In genomic region chr2:127006634-127007370, GRCm38 (mm10) we compare ENCODE assay signal across 7 mouse cellular contexts. TPM values are rescaled to one million over a fixed set of nuclear protein-coding genes. Genes with fewer than 3 reads are reported as not detected.
DNase-seq lines count a peak whose midpoint lies in the region; ATAC-seq and TF ChIP-seq lines count a peak whose summit lies in the region.

No protein-coding gene starts in this region.

- H3K27ac ChIP-seq in heart, embryonic 13.5 days (replicated peaks), result no peak overlapping the region
- no peak overlapping the region for H3K27ac ChIP-seq in kidney, postnatal 0 days
- H3K27ac ChIP-seq in lung, embryonic 15.5 days, result no peak overlapping the region

- H3K9ac ChIP-seq in heart, embryonic 13.5 days, result peak overlapping the region; percentile 30; the same call in 1 of the 2 replicates
- no peak overlapping the region for H3K9ac ChIP-seq in kidney, postnatal 0 days (ENCODE audit: low read depth, low read length)
- 0 out of 2 replicates have a peak overlapping the region, but pooled peaks have one; percentile 18 for H3K9ac ChIP-seq in lung, embryonic 15.5 days

- peak overlapping the region; percentile 38 for H3K4me3 ChIP-seq in heart, embryonic 13.5 days
- H3K4me3 ChIP-seq in kidney, postnatal 0 days (replicated peaks; ENCODE audit: low read depth, low read length), result 0 out of 2 replicates have a peak overlapping the region, but pooled peaks have one; percentile 5
- H3K4me3 ChIP-seq in lung, embryonic 15.5 days, result peak overlapping the region; percentile 28

- H3K4me2 ChIP-seq in heart, embryonic 13.5 days, result peak overlapping the region; percentile 51
- H3K4me2 ChIP-seq in kidney, postnatal 0 days (ENCODE audit: low read length), result peak overlapping the region; percentile 32
- peak overlapping the region; percentile 40 for H3K4me2 ChIP-seq in lung, embryonic 15.5 days

- ATAC-seq in heart, embryonic 13.5 days (ENCODE audit: extremely low read depth, insufficient number of reproducible peaks, low FRiP score, low TSS enrichment), result no peak
- no peak for ATAC-seq in kidney, postnatal 0 days (replicated peaks; ENCODE audit: low FRiP score, low read depth)
- ATAC-seq in lung, embryonic 15.5 days (ENCODE audit: borderline replicate concordance, extremely low read depth, low FRiP score, low TSS enrichment), result no peak

- H3K27me3 ChIP-seq in heart, embryonic 13.5 days (replicated peaks), result no peaks in the 10 kb centered on the region; the same call in 1 of the 2 replicates
- no peaks in the 10 kb centered on the region for H3K27me3 ChIP-seq in kidney, postnatal 0 days (ENCODE audit: insufficient read depth, low read length)
- no peaks in the 10 kb centered on the region for H3K27me3 ChIP-seq in lung, embryonic 15.5 days

- TF ChIP-seq CTCF in kidney, postnatal 0 days (IDR thresholded peaks at IDR 0.05; ENCODE audit: low read depth), result peak; percentile 77

- H3K4me1 ChIP-seq in heart, embryonic 13.5 days, result peaks cover 21% of the 10 kb centered on the region
- no peaks in the 10 kb centered on the region for H3K4me1 ChIP-seq in kidney, postnatal 0 days (replicated peaks; ENCODE audit: insufficient read depth, low read length)
- H3K4me1 ChIP-seq in lung, embryonic 15.5 days, result peaks cover 15% of the 10 kb centered on the region

- peak; percentile 35 to 61 for DNase-seq in CD8-positive naive resting alpha-beta T cell, adult 2 months (ENCODE audit: low read depth in 2 of 2, low spot score in 2 of 2)
- DNase-seq in T-cell, adult 2 months (ENCODE audit: low spot score), result peak; percentile 54
- DNase-seq in embryo, embryonic 10.5 days (ENCODE audit: low spot score), result peak; percentile 83
- DNase-seq in kidney, postnatal 0 days (ENCODE audit: low spot score), result peak; percentile 81
- DNase-seq in retina, postnatal 1 day, result peak; percentile 66

- WGBS in heart, embryonic 13.5 days, result 41% methylated on average over 12 of the region's 12 CpGs
- 38% methylated on average over 12 of the region's 12 CpGs for WGBS in kidney, postnatal 0 days
- 34% methylated on average over 12 of the region's 12 CpGs for WGBS in lung, embryonic 15.5 days

- H3K9me3 ChIP-seq in heart, embryonic 13.5 days, result no peaks in the 10 kb centered on the region
- H3K9me3 ChIP-seq in kidney, postnatal 0 days (replicated peaks; ENCODE audit: low read length), result no peaks in the 10 kb centered on the region
- H3K9me3 ChIP-seq in lung, embryonic 15.5 days, result no peaks in the 10 kb centered on the region

- peaks cover 11% of the 10 kb centered on the region for H3K36me3 ChIP-seq in heart, embryonic 13.5 days
- peaks cover 3% of the 10 kb centered on the region; the same call in 1 of the 2 replicates for H3K36me3 ChIP-seq in kidney, postnatal 0 days (ENCODE audit: insufficient read depth, low read length)
- H3K36me3 ChIP-seq in lung, embryonic 15.5 days, result peaks cover 5% of the 10 kb centered on the region; the same call in 1 of the 2 replicates

RNA-seq across cellular contexts. Expression of gene Ap4e1, which starts 1.7 kb away (rescaled TPM):
- 7.6 and 8.2 TPM in 2 replicates for polyA plus RNA-seq in heart, embryonic 13.5 days (2015; fragmentation: Nextera tagmentation; extraction: Ambion mirVana)
- polyA plus RNA-seq in kidney, postnatal 0 days (2015; fragmentation: Nextera tagmentation; extraction: Ambion mirVana), result 4.2 and 4.8 TPM in 2 replicates
- polyA plus RNA-seq in lung, embryonic 15.5 days (2015; fragmentation: Nextera tagmentation; extraction: Ambion mirVana), result 9.1 and 11.3 TPM in 2 replicates
